Mouse (Mus musculus): ENCODE measurements at regions not wholly inside any gene's neighbourhood (a gene's known extent, or its start where the extent isn't known, plus 50 kb on each side); places are given as distances from the start of the nearest gene placed in this dataset.
A peak's percentile ranks its signal among the peaks of the same experiment; 100 is the strongest.

GRCm38 (mm10) chr1:75889847-75890591 lies 344.0 kb downstream of the Slc4a3 start:
- no peak for DNase-seq (ENCODE audit: low spot score in 2 of 2)

GRCm38 (mm10) chr1:75890636-75891276 lies 344.7 kb downstream of the Slc4a3 start:
- DNase-seq (ENCODE audit: low spot score in 2 of 2), result no peak

GRCm38 (mm10) chr1:75895550-75895949 lies 349.5 kb downstream of the Slc4a3 start:
- DNase-seq (ENCODE audit: low spot score in 2 of 2), result no peak

GRCm38 (mm10) chr1:75901146-75901545 lies 355.1 kb downstream of the Slc4a3 start:
- no peak for DNase-seq (ENCODE audit: low spot score in 2 of 2)

GRCm38 (mm10) chr1:75905699-75906470 lies 359.8 kb downstream of the Slc4a3 start:
- no peak for DNase-seq (ENCODE audit: low spot score in 2 of 2)

DNA sequence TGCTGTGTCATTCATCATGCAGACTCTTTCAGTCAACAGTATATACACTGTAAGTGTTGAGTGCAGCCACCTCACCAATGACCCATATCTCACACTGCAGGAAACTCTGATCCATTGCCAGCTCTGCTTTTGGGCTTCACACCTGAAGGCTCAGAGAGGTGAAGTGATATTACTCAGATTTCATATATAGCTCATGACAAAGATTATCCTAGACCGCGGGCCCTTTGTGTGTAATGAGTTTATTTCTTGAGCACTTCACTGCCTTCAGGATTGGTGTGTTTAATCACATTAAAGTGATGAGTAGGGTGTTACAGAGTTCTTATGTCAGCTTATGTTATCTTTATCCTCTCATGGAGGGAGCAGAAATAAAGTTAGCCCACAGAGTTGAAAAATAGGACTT lies 369.2 kb downstream of the Slc4a3 start:
- DNase-seq (ENCODE audit: low spot score in 2 of 2), result no peak

DNA sequence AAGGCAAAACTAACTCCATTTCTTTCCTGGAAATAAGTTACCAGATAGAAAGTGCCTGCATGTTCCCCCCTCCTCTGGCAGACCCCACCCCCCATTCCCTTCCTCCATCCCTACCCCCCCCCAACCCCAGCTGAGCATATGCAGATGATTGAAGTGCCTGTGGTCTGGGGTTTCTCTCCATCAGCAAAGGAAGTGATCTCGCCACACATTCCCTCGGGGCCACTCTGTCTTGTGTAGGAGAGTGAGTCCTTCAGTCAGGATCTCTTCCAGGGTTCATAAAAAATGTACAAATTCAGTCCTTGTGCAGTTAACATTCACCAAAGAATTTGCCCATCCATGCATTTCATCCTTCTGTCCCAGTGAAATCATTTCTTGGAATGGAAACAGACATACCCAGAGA lies 370.1 kb downstream of the Slc4a3 start:
- DNase-seq (ENCODE audit: low spot score in 2 of 2), result no peak

GRCm38 (mm10) chr1:75919134-75919533 lies 373.1 kb downstream of the Slc4a3 start:
- DNase-seq (ENCODE audit: low spot score in 2 of 2), result no peak

GRCm38 (mm10) chr1:75925046-75925445 lies 379.0 kb downstream of the Slc4a3 start:
- DNase-seq (ENCODE audit: low spot score in 2 of 2), result no peak

GRCm38 (mm10) chr1:75925802-75926201 lies 379.7 kb downstream of the Slc4a3 start:
- DNase-seq (ENCODE audit: low spot score in 2 of 2), result peak; percentile 83 to 95

DNA sequence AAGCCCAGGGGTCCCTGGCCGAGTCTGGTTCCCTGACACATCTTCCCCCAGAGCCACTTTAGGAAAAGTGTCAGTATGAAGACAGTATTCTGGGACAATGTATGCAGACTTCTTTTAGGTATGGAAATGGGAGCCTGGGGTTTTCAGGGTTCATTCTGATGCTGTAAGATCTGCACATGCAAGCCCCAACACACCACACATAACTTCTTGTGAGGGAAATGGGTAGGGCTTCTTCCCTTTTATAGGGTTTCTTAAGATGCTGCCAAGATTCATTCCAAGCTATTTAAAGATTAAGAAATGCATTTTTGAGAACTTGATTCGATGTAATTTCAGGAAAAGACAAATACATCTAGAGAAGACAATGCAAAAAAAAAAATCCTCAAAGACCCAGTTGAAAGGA lies 385.8 kb downstream of the Slc4a3 start:
- DNase-seq (ENCODE audit: low spot score in 2 of 2), result no peak

DNA sequence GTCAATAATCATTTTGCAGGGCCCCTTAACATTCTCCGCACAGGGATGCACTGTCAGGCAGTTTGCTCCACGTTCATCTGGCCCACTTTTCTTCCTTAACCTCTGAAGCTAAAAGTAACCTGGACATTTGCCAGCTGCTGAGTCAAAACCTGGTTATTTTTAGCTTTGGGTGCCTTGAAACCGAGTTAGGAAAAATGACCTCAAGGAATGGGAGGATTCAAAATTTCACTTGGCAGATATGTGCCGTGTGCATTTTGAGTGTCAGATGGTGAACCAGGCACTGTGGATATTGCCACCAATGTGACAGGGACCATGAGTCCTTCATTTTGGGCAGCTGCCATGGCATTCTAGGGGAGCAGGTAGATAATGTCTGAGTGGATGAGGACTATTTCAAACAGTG lies 387.8 kb downstream of the Slc4a3 start:
- DNase-seq (ENCODE audit: low spot score in 2 of 2), result no peak

DNA sequence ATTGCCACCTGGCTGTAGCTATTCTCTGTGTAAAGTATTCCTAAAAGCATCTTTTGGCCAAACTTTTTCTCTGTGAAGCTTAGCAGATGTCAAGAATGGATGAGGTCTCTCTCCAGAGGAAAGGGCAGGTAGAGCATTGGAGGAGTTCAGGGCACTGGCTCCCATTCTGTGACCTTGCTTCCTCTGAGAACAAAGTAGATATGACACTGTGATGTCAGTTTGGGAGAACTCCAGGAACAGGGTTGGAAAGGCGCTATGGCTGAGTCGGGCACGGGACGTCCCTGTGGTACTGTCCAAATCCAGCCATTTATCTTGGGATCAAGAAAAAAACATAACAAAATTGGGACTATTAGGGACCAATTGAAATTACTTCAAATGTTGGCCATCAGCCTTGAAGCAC lies 388.7 kb downstream of the Slc4a3 start:
- no peak for DNase-seq (ENCODE audit: low spot score in 2 of 2)

GRCm38 (mm10) chr1:75935866-75936265 lies 389.8 kb downstream of the Slc4a3 start:
- DNase-seq (ENCODE audit: low spot score in 2 of 2), result no peak

DNA sequence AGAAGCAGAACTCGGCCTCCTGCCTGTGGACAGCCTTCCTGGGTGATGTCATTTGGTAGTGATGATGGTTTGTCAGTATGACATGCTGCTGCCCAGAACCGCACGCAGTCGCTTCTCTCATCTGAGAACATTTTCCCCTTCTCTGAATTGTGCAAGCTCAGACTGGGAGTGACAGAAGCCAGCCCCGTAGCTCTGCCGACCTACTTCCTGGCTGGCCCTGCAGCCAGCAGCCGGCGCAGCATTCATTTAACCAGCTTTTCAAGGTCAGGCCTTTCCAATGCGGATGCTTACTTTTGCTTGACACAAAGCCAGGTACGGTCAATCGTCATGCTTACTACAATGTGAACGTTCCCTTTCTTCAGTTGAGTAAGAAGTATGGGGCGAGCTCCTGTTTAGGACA lies 390.5 kb downstream of the Slc4a3 start:
- no peak for DNase-seq (ENCODE audit: low spot score in 2 of 2)

DNA sequence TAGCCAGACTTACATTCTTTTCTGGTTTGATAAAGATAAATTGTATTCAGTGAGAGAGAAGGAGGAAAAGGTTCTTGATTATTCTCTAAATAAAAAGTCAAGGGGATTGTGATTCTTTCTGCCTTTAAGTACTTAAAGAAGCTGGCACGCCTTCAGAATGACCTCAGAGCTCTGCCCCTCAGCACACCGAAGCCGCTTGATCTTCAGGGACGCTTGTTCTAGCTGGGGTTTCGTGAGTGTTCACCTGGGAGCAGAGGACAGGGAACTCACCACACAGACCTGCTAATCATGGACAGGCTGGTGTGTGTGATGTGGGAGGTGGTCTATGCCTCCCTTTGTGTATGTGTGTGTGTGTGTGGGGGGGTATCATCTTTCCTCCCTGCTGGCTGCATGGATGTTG lies 391.3 kb downstream of the Slc4a3 start:
- no peak for DNase-seq (ENCODE audit: low spot score in 2 of 2)

- DNase-seq (ENCODE audit: low spot score in 2 of 2), result no peak
Measured at GRCm38 (mm10) chr1:75946290-75946839, 400.3 kb downstream of the Slc4a3 start.

GRCm38 (mm10) chr1:75978203-75978986 lies 432.3 kb downstream of the Slc4a3 start:
- peak; percentile 11 to 28 for DNase-seq (ENCODE audit: low spot score in 2 of 2)

DNA sequence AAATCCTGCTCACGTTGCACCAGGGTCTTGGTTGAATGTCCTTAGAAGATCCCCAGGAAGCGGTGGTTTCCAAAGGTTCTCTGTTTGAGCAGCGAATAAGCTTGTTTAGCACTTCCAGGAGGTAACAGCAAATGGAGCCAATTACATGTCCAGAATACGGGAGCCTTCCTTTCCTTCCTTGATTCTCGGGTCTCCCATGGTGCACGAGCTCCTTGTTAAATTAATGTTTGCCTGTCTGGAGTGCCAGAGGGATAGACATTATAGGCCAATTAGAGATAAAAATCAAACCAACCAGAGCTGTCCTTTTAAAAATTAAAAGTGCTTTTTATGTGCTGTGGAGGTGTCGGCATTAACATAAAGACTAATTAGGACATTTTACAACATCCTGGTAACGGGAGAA lies 437.0 kb downstream of the Slc4a3 start:
- DNase-seq (ENCODE audit: low spot score in 2 of 2), result no peak

DNA sequence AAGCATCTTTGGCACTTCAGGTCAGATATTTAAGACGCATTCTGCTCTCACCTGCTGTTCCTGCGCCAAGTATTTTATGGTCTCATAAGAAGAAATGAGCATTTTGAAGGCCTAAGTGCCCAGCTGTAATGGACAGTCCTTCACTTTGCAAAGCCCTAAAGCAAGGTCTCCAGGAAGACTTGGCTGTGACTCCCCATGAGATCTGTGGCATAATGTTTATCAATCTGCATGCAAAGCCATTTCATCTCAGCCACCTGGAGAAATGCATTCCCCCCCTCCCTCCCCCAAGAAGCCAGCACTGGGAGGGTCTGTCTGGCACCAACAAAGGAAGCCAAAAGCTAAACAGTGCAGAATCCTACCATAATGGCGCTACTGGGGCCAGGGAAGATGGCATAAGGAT lies 437.4 kb downstream of the Slc4a3 start:
- DNase-seq (ENCODE audit: low spot score in 2 of 2), result no peak

- DNase-seq (ENCODE audit: low spot score in 2 of 2), result no peak
Measured at GRCm38 (mm10) chr1:75988496-75988895, 442.4 kb downstream of the Slc4a3 start.

GRCm38 (mm10) chr1:75992039-75992438 lies 446.0 kb downstream of the Slc4a3 start:
- no peak for DNase-seq (ENCODE audit: low spot score in 2 of 2)
